Mouse (Mus musculus) cerebellum, postnatal 4 days (tissue): ENCODE measurements at regions not wholly inside any gene's neighbourhood (a gene's known extent, or its start where the extent isn't known, plus 50 kb on each side); places are given as distances from the start of the nearest gene placed in this dataset.

ENCODE experiments used
- DNase-seq, 2 experiments: peaks; one replicate each; pipeline ENCODE4 v3.0.0; 2022; ENCODE audit warnings: low spot score in 2 of 2, mixed read lengths in 1 of 2

DNA sequence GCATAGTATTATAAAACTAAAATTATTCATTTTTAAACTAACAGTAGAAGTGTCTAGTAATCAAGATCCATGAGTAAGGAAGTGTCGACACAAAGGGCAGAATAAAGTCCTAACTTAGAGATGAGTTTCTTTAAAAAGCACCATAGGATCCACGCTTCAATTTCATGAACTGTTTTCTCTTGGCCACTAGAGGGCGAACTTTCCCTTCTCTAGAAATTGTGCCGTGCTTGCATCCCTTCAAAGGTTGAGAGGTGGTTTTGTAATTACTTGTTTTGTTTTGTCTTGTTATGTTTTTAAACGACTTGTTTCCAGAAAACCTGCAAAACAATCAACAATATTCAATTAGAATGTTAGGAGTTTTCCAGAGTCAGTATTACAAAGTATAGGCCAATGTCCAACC is 253.8 kb downstream of the Pax3 start:
- peak in 1 of 2 experiments; percentile 30 for DNase-seq

- no peak for DNase-seq
These were observed 263.7 kb downstream of the Pax3 start for GRCm38 (mm10) chr1:77933095-77933766.

- no peak for DNase-seq
These were observed 264.7 kb downstream of the Pax3 start for GRCm38 (mm10) chr1:77932226-77932625.

DNA sequence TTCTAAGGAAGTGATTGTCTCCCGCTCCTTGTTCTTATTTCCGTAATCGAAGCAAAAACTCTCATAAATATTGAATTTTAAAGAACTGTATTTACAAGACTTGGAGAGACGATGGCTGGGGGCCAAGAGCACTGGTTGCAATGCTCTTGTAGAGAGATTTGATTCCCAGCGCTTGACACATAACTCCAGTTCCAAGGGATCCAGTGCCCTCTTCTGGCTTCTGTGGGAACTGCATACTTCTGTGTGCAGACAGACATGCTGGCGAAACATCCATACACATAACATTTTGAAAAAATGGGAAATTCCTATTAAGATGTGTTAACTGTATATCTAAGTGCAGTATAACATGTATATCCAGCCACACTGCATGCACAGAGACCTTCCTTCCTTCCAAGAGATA is 266.3 kb downstream of the Pax3 start:
- DNase-seq = no peak

DNA sequence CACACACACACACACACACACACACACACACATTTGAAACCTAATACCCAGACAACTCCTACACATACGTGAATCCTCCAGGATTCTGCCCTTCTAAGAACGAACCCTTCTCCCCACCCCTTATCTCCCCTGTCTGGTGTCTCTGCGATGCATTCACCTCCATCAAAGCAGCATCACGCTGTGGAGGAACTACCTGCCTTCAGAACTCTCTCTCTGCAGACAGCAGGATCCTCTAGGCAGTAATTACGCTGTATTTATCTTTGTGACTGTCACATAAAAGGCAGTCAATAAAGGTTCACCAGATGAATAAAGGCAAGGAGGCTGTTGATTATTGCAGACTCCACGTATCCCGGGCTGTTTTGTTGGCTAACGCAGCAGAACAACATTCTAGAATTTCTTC is 267.4 kb downstream of the Pax3 start:
- DNase-seq = no peak

DNA sequence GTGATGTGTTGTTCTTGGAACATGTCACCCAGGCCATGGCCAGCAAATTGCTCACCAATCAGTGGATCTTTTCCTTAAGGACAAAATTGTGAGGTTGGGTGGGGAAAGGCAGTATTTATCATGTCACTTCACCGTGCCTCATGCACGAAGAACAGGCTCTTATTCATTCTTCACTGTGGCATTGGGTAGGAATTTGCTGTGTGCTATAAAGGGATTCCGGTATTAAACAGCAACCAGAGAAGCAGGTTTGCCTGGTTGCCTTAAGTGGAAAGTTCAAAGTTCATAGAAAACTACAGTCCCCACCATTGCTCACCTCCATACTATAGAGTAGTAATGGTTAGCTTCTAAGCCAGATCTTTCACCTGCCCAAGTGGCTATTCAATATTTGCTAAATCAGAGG is 270.8 kb downstream of the Pax3 start:
- DNase-seq = no peak

DNA sequence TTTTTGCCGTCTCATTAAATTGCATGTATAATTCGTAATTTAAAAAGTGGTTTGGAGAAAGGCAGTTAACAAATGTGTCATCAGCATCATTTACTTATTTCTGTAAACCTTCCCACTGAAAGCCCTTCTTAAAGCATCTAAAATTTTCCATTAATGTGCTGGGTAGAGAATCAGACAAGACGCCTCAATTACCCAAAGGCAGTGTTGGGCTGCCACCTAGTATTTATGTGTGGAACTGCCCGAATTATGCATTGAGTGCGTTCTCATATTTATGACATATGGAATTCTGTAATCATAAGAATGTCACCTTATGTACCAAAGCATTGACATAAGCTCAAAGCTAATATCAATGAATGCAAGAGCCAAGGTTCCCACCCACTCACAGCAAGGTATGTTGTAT is 300.7 kb downstream of the Pax3 start:
- peak in 1 of 2 experiments; percentile 10 for DNase-seq

GRCm38 (mm10) chr1:77879026-77879425 is 317.9 kb downstream of the Pax3 start:
- DNase-seq = no peak

DNA sequence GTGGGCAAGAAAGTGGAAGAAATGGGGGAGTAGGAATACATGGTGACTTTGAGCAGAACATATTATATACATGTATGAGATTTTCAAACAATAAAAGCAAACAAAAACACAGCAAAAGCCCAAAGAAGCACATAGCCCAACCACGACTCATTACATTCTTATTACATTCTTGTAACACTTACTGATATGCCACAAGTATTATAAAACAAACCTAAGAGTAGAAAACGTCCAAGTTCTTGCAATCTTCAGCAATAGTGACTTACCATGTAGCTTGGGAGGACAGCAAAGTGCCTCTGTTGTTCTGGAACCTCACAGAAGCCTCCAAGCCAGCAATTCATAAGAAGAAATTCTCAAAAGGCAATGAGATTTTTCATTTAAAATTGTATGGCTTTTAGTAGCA is 326.8 kb downstream of the Pax3 start:
- no peak for DNase-seq

DNA sequence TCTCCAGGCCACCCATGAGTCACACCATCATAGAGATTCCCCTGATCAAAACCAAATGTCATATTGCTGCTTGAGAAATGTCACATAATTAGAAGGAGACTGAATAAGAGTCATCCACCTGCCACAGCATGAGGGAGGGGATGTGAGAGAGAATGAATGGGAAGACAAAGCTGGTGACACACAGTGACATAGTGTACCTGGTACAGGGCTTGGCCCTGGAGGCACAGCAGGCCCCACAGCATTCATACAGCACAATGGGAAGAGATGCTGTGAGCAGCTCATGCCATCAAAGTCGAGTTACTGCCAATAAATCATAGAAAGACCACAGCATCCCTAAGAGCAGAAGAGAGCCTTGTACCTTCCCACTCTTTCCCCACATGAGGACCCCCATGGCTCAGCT is 327.8 kb downstream of the Pax3 start:
- no peak for DNase-seq

DNA sequence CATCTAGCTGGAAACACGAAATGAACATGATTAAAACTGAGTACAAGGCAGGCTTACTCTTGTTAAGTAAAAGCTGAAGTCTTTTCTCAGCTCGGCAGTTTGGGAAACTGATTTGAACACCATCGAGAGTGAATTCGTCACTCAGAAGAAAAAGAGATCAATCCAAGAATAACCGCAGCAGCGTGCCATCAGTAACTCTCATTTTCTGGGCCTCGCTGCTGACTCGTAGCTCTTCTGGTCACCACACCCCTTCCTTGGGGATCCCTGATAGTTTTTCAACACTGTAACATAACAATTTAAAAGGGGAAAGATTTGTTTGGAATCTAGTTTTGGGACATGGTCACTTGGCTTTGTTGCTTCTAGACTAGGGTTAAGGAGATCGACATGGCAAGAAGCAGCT is 337.0 kb downstream of the Pax3 start:
- DNase-seq = no peak

DNA sequence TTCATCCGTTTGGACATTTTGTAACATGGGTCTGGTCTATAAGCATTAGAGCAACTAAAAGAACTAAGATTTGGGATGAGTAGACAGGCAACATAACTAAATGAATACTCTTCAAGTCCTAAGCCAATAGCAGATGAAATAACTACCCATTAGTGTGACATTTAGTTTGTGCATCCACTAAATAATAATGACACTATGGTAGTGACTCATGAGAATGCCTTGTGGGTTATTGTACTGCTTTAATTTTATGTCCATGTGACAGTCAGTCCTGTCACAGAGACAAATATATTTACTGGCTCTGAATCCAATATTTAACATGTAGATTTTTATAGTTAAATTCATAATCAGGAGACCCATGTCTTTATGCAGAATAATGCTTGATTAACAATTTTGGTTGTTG is 339.5 kb upstream of the Epha4 start:
- no peak for DNase-seq

- no peak for DNase-seq
These were observed 333.1 kb upstream of the Epha4 start for GRCm38 (mm10) chr1:77847766-77848615.

GRCm38 (mm10) chr1:77846039-77846727 is 331.3 kb upstream of the Epha4 start:
- peak in 1 of 2 experiments; percentile 50 for DNase-seq

DNA sequence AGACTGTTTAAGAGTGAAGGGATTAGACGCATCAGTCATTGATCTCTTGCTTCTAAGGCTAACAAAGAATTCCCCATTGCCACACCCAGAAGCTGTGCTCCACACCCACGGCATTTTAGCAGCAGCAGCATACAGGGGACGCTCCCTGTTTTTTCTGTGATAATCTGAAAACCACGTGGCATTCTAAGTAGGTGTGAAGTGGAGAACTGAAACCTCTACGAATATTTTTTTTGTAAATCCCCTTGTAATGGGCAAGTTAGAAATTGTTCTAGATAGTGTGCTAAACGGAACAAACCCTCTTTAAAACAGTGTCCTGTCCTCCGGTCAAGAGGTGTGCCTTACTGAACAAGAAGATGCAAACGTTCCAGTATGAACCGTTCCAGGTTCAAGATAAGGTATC is 325.8 kb upstream of the Epha4 start:
- DNase-seq = no peak

GRCm38 (mm10) chr1:77832174-77832573 is 317.3 kb upstream of the Epha4 start:
- no peak for DNase-seq

GRCm38 (mm10) chr1:77824716-77825387 is 310.0 kb upstream of the Epha4 start:
- no peak for DNase-seq

GRCm38 (mm10) chr1:77823801-77824687 is 309.2 kb upstream of the Epha4 start:
- DNase-seq = no peak

GRCm38 (mm10) chr1:77820101-77820500 is 305.2 kb upstream of the Epha4 start:
- DNase-seq = no peak

- DNase-seq = no peak
These were observed 300.6 kb upstream of the Epha4 start for GRCm38 (mm10) chr1:77815451-77815850.

GRCm38 (mm10) chr1:77811573-77811972 is 296.7 kb upstream of the Epha4 start:
- no peak for DNase-seq
